Mouse (Mus musculus) erythroid progenitor cell, adult 5-6 weeks (primary cell): Measurements from ENCODE around the gene Pigyl. TPM values are rescaled to one million over a fixed set of nuclear protein-coding genes. Genes with fewer than 3 reads are reported as not detected.
"Not testable (repeated sequence)": the region's sequence is repeated elsewhere in the genome, so short reads cannot be mapped to it uniquely, and the experiment has no call there.

ENCODE experiments used
- ATAC-seq: replicated peaks from 2 replicates; pipeline ENCODE4 v1.8.0; 2016; ENCODE audit warnings: moderate number of reproducible peaks, mild to moderate bottlenecking, moderate TSS enrichment, inconsistent platforms; ENCODE audit not compliant: poor library complexity, low FRiP score, severe bottlenecking
- total RNA-seq, 2 experiments: library from RNA; stranded (forward) in 1 of 2; stranded (reverse) in 1 of 2; fragments of 150-400 nt in 1 of 2; fragments of 186-747, 209-891 nt in 1 of 2; gene quantifications; 2 replicates each; pipeline versions ENCODE4 v1.2.3 to v1.2.4; 2015 to 2017; ENCODE audit warnings: low replicate concordance in 2 of 2

Pigyl gene
- total RNA-seq, 2 experiments from 2014 or later: 2.9 to 6.8 TPM

DNA sequence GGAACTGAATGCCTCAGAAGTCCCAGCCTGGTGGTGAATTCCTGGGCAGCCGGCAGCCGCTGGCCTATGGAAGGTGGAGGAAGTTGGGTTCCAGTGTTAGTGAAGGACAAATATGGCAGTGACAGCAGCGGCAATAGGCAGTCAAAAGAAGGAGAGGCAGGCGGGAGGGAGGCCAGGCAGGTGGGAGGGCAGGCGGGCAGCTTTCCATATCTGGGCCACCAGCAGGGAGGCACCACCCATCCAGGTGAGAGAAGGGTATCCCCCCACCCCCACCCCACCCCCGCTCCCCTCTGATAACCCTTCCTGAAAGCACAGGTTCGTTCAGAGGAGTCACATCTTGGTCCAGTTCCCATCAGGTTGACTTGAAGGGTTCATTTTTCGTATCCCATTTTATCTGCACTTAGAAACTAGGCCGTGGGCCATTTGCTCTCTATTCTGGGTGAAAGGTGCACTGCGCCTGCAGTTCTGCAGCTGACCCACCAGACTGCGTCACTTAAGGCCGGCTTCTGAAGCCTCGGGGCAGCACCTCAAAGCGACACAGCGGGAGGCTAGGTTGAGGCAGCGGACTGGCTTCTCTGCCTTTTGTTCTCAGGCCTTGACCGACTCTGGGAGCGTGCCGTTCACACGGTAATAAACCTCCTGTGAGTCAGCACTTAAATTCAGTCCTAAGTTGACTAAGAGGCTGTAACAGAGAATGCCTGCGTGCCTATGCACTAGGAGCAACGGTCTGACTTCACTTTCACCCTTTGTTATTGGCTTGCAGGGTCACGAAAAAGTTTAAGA lies 19.7 kb upstream of the Pigyl start:
- no peak for ATAC-seq

DNA sequence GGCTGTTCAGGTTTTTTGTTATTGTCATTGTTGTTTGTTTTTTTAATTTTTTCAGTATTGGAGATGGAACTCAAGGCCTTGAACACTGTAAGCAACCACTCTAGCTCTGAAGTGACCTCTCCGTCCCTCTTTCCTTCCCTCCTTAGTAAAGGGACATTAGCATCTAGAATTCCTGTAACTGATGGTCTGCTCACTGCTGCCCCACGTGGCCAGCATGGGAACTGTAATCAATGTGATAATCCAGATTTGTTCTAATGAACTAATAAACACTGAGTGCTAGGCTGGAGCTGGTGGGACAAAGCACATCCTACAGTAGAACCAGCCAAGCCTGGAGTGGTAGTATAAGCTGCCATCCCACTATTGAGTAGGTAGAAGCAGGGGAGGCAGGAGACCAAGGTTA lies 18.2 kb upstream of the Pigyl start:
- ATAC-seq: peak; percentile 43; the same call in 1 of the 2 replicates

DNA sequence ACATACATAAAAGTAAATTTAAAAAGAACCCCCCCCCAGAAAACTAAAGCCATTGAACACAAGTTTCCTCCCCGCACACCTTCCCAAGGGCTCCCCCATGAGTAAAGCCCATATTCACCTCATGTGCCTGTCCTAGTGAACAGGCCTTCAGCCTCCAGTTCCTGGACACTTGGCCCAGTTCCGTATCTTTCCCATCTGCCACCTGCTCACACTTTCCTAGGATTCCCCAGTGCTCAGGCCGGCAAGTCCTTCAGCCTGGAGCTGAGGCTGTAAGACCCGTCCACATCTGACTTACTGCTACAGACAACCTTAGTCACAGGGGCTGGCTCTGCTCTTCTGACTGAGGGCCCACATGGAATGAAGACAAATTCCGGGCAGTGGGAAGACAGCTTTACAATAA lies 16.9 kb upstream of the Pigyl start:
- no peak for ATAC-seq

DNA sequence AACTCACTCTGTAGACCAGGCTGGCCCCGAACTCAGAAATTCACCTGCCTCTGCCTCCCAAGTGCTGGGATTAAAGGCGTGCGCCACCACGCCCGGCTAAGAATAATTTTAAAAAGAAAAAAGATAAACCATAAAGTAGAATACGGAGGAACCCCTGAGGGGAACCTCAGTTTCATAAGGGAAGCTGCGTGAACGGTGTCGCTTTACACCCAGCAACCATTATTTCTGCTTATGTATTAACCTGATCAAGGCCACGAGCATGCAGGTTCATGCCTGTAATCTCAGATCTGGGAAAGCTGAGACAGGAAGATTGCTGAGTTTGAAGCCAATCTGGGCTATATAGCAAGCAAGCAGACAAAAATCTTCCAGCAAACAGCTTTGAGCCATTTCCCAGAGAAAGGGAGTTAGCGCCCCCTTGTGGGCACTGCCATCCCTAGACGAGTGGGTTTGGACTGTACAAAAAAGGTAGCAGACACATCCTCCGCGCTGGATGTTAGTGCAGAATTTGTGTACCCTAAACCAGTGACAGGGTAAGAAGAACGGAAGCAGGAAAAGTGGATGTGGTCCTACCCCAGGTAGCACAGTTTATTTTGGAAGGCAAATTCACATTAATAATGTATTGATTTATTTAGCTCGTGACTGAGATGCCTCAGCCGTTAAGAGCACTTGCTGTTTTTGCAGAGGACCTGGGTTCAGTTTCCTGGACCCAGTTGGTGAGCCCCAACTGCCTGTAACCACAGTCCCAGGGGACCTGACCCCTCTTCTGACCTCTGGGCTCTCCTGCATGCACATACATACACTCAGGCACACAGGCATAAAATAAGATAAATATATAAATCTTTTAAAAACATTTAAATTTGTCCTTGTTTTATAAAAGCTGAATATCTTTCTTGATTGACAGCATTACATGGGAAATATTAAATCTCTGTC lies 13.3 kb upstream of the Pigyl start:
- peak; percentile 81 for ATAC-seq

DNA sequence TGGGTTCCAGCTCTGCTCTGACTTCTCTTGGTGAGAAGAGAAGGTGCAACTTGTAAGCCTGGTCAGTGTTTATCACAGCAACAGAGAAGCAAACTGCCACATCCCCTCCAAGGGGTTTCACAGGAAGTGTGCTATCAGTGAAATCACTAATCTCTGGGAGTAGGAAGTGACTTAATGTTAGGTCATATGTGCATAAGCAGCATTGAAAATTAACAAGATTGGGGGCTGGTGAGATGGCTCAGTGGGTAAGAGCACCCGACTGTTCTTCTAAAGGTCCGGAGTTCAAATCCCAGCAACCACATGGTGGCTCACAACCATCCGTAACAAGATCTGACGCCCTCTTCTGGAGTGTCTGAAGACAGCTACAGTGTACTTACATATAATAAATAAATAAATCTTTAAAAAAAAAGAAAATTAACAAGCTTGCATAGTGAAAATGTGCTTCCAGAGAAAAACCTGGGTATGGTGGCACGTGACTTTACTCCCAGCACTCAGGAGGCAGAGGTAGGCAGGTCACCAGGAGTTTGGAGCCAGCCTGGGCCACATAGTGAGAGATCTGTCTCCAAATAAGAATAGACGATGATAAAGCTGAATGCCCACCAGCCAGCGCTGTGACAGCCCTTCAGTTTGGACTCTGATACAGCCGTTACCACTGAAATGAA lies 12.2 kb upstream of the Pigyl start:
- ATAC-seq: no peak

DNA sequence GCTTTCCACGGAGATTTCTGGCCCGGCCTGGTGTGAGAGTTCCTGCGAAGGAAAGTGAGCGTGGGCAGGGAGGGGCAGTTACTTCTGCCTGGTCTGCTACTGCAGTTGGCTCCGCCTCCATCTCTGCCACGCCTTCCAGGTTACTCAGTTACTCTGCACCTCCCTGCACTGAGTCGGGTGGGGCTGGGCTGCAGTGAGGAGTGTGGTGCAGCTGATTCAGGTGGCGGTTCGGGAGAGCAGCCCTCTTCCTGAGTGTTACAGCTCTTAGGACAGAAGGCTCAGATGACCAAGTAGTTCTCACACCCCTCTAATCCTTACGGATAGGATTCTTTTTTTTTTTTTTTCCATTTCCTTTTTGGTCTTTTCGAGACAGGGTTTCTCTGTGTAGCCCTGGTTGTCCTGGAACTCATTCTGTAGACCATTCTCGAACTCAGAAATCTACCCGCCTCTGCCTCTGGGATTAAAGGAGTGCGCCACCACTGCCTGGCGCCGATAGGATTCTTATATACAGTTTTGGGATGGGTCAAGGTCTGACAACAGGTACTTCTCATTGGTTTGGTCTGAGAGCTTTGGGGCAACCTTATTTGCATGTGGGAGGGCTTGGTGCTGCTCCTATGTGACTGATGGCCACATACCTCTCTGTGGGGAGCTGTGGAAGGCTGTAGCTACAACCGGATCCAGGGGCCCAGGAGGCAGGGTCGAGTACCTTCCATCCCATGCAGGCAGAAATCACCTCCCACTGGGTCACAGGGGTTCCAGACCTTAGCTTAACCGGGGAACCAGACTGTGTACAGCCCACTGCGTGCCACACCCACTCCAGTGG lies 7.0 kb upstream of the Pigyl start:
- peak; percentile 83 for ATAC-seq

DNA sequence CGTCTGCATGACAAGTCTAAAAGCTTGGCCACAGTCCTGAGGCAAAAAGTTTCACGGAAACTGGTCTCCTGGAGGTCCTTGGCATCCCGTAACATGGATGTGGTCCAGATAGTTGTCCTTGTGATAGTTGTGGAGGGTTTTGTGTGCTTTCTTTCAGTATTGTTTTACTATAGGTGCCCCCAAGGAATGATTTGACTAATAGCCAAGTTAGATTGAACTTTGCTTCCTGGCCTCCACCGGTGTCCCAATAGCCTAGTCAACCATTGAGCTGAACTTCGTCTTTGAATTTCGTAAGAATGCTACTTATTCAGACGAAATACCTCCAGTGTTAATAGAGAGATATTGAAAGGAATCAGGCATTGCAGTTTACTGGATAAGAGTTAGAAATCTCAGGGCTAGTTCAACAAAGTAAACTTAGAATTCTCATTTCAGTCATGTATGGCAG lies 6.4 kb upstream of the Pigyl start:
- ATAC-seq: not testable (repeated sequence)

DNA sequence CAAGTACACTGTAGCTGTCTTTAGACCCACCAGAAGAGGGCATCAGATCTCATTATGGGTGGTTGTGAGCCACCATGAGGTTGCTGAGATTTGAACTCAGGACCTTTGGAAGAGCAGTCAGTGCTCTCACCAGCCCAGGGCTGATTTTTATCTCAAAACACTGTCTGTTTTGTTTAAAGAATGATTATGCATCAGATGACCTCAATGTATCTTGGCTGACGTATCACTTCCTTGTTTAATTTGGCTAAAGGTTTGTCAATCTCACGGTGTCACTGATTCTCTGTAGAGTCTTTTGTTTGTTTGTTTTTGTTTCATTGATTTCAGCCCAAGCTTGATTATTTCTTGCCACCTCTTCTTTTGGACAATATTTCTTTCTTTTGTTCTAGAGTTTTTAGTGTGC lies 5.7 kb upstream of the Pigyl start:
- no peak for ATAC-seq

DNA sequence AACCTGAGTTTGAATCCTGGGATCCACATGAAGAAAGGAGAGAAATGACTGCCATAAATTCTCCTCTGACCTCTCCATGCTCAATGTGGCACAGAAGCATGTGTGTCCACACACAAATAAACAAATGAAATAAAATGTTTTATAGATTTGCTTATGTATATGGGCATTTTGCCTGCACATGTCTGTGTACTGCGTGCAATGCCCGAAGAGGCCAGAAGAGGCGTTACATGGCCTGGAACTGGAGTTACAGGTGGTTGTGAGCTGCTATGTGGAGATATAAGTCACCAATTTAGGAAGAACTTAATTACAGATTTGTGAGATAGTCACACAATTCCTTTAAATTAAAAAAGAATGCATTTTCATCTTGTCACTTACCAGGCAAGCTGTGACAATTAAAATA lies 2.8 kb upstream of the Pigyl start:
- ATAC-seq: no peak

DNA sequence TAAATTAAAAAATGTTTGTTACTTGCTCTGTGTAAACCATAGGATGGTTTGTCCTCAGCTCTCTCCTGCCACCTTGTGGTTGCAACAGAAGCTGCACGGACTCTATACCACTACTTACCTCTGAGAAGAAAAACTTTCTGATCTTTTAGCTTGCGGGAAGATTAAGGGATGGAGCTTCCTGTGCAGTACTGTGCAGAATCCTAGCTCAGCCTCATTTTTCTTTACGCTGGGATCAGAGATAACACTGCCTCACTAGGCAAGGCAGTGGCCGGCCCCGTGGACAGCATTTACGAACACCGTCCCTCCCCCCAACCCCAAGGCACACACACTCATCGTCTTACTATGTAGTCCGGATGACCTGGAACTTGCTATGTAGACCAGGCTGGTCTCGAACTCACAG lies 1.0 kb upstream of the Pigyl start:
- ATAC-seq: peak; percentile 58

DNA sequence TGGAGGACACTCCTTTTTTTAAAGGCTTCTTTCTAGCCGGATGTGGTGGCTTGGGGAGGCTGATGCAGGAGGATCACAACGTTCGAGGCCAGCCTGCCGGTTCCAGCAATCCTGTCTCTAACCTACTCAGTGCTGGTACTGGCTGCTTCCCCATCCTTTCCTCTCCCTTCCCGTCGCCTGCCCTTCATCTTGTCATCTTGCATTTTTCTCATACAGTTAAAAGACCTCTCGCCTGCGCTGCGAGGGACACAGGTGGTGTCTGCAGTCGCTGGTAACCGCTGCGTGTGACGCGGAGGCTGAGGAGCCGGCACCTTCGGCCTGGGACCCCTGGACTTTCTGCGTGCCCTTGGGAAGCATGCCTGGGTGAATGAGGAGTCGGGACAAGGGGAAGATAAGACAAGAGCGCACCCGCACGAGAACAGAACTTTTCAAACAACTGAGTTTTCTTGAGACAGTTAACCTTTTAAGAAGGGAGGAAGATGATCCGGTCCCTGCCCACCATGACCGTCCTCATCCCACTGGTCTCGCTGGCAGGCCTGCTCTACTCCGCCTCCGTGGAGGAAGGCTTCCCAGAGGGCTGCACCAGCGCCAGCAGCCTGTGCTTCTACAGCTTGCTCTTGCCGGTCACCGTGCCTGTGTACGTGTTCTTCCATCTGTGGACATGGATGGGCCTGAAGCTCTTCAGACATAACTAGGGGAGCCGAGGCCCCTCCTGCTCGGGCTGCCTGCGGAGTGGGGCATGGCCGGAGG lies 1.0 kb downstream of the Pigyl start:
- no peak for ATAC-seq

DNA sequence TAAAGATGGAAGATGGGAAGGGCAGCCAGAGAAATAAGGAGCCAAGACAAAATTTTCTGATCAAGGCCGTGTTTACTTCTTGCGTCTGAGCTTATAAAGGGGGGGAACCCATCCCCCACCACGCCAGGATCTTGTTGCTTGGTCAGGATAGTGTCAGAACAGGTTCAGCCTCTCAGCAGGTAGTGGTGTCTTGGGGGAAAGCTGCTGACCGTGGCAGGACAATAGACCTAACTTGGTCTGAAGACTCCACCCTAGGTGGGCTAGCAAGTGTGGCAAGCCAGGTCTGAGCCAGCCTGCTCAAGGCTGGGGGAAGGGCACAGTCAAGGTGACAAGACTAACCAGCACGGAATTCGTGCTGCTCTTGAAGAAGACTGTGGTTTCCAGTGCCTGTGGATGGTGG lies 4.7 kb downstream of the Pigyl start:
- no peak for ATAC-seq

DNA sequence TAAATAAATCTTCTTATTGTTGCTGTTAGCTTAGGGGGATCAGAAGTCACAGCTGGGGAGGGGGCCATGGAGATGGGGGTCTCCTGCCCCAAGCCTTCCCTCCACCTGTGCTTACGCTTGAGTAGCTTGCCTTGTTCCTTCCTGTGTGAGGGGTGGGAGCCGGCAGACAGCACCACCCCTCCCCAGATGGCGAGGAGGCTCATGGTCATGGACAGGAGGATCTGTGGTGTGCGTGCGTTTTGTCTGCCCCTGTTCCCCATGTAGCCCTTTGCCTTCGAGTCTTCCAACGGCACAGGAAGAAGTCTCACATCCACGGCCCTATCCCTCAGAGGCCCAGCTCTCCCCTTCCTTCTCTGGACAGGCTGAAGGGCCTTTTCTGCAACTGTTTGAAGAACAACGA lies 5.7 kb downstream of the Pigyl start:
- ATAC-seq: no peak

DNA sequence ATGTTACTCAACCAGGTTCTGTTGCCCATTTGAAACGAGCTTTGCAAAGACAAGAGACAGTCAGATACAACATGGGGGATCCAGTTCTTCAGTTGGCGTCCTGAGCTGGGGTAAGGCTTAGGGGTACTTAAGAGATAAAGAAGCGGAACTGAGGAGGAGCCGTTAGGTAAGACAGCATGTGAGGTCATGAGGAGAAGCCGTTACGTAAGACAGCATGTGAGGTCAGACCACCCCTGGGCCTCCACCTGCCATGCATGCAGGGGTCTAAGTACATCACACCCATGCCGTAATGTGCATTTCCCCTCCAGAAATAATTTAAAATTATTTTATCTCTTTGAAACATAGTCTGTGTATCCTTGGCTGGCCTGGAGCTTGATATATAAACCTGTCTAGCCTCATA lies 6.3 kb downstream of the Pigyl start:
- no peak for ATAC-seq

DNA sequence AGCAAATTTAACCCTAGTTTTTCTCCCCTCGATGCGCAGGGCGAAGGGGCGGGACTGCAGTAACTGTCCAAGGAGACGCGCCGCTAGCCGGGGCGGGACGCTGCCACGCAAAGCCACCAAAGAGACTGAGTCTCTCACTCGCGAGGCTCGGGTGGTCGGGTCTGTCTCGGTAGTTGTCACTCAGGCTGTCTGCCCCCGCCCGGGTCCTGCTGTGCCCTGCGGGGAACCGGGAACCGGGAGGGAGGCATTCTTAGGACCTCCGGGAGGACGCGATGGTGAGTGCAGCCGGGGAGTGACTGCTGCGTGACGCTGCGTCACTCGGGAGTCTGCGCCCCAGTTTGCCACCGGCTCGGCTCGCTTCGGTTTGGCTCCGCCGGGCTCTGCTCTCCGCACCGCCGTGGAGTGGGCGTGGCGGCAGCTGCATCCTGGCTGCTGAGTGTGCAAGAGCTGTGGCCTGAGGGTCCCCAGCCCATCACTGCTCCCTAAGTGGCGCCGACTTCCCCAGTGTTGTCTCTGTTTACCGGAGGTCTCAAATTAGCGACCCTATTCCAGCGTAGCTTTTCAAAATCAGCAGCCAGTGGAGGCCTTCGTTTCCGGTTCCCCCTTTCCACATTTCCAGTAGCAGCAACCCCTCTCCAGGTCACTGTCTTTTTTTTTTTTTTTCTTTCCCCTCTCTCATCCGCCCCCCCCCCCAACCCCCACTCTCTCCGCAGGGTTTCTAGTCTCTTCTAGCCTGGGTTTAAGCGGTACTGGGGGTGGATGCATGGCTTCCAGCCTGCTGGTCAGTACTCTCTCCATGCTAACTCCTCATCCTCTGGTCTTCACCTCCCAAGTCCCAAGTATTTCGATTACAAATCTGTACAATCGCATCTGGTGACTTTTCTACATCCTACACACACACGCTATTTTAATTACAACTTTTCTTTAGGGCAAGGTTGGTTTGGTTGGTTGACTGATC lies 8.3 kb downstream of the Pigyl start:
- ATAC-seq: peak; percentile 42; the same call in 1 of the 2 replicates

DNA sequence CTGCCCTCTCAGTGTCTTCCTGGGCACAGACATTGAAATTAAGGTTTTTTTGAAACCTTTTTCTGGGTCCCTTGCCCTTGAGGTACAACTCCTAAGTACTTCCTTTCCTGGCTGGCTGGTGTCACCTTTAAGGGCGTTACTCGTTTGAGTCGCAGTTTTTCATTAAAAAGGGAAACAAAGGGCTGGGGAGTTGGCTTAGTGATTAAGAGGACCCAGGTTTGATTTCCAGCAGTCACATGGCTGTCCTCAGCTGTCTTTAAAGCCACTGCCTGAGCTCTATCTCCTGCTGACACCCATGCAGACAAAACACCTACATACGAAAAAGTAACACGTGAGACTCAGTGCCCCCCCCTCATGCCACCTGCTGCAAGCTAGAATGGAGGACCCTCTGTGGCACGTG lies 9.3 kb downstream of the Pigyl start:
- no peak for ATAC-seq

DNA sequence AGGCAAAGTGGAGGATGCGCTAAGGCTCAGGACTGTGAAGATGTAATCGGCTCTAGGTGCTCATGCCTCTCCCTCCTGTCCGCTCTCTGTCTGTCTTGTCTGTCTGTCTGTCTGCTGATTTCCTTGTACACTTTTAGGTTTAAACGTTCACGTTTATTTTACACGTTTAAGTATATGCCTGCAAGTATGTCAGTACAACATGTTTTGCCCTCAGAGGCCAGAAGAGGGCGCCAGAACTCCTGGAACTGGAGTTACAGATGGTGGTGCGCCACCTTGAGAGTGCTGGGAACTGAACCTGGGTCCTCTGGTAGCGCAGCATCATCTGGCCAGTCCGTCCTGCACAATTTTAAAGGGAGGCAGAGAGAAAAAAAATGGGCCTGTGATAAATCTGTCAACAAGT lies 10.0 kb downstream of the Pigyl start:
- ATAC-seq: no peak

DNA sequence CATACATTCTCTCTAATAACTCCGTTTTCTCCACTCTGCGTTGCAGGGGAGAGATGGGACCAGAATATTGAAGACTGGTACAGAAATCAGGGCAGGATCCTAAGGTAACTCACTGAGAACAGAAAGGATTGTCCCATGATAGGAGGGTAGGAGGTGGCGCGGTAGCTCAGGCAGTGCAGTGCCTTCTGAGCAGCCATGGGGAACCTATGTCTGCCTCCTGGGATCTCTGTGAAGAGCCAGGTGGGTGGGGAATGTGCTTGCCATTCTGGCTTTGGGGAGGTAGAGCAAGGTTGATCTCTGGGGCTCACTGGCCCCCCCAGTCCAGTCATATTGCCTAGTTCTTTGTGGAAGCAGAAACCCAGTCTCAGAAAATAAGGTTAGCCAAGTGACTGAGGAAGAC lies 11.1 kb downstream of the Pigyl start:
- ATAC-seq: no peak
